Mouse (Mus musculus): ENCODE measurements at regions not wholly inside any gene's neighbourhood (a gene's known extent, or its start where the extent isn't known, plus 50 kb on each side); places are given as distances from the start of the nearest gene placed in this dataset.

DNA sequence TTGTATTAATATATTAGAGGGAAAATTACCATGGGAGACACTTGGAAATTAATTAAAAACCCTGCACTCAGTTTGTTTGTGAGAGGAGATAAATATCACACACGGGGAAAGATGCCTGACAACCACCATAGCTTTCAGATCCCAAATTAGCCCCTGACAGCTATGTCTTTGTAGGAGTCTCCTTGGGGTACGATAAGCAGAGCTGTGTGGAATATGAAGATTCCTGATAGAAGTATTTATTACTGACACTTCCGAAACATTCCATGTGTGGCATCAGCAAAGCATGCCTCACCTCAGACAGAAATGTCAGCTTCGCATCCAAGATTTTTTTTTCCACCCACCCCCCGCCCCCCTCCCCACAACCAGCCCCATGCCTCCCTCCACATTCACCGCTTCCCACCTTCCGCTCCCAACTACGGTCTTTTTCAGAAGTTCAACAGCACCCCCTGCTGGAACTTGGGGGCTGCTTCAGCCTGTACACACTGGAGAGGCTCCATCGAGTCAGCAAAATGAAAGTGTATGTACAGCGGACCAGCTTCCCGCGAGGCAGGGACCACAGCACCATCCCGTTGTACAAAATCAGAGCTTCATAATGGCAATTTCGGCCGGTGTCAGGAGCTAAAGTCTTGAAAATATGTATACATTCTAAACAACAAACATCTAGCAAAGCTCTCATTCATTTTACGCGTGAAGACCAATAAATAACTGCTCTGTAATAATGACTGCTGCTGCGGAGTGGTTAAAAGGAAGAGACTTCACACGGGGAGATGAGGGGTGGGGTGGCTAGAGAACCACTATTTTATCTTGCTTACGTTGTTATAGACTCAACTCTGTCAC is 66.7 kb downstream of the Rwdd3 start:
- DNase-seq = peak; percentile 76

DNA sequence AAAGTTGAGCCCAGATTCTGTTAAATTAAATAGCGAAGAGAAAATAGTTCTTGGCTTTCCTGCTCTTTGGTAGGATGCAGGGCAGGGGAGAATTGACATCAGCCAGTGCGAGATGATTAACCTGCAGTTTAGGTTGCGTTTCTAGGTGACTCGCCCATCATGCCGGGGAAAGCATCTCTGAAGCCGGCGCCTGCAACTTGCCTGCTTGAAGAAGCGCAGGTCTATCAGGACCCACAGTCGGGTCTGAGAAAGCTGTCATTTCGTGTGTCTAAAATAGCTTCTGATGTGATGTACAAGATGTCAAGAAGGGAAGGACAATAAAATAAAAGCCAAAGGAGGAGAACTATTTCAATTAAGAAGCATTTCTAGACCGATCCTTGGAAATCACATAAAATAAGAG is 68.6 kb downstream of the Rwdd3 start:
- no peak for DNase-seq

DNA sequence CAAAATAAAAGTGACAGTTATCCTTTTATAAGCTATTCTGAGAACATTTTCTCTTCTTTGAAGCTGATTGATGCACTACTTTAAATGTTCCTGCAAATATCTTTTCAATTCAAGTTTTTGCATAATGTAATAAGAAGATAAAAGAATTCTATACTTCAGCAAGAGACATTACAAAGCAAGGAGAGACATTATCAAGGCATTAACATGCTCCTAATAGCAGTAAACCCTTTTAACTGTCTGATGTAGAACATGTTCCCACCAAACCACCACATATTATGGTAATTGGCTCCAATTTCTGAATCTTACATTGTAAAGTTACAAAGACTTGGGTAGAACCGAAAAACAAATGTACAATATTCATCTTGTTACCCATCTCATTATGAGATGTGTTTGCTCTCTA is 69.4 kb downstream of the Rwdd3 start:
- DNase-seq = no peak

DNA sequence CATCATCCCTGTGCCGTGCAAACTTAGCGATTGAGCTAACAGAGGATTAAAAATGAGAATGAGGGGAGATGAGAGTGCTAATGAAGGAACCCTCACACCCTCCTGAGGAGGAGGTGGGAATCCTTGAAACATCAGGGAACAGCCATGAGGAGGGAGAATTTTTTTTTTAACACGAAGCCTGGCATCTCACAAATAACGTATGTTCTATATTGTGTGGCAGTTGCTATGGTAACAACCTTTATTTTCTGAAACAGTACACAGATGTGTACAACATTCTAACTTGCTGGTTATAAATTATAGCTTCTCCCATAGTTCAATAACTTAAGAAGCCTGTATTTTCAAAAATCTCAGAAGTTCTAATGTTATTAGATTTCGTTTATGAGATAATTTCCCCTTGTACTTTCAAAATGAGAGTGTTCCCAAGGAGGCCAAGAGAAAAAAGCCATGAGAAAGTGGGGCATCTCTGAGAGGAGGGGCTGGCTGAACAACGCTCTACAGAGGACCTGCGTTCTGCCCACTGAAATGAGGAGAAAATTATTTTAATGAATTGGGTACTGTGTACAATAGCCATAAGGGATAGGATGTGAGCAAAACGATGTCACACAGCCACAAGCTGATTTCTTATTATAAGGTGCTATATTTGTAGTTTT is 71.2 kb downstream of the Rwdd3 start:
- DNase-seq = no peak

DNA sequence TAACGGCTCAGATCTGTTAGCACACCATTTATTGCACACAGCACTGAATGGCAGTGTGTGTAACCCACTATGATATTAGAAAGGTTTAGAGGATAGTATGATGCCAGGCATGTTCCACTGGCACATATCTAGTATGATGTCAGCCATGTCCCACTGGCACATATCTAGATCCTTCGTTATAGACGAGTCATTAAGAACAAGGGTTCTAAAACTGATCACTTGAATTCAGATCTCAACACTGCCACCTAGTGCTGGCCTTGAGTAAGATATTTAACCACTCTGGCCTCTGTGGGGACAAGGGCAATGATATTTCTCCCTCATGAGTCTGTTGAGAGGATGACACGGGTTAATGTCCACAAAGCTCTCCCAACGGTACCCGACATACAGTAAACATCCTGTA is 78.0 kb downstream of the Rwdd3 start:
- DNase-seq = peak; percentile 80

DNA sequence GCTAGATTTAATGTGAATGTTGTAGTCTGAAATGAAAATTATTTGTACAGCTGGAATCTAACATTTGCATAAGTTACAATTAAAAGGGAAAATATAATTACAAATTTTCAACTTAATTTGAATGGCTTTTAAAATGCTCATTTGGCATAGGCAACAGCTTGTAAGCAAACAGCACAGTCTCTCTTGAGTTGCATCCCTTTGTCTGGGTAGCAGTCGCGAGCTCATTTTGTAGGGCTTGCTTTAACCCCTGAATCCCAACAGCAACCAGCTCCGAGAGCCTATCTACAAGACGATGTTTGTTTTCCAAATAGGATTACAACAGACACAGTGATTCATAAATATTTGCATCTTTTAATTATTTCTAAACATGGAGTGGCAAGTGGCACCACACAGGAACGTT is 82.8 kb downstream of the Rwdd3 start:
- no peak for DNase-seq

DNA sequence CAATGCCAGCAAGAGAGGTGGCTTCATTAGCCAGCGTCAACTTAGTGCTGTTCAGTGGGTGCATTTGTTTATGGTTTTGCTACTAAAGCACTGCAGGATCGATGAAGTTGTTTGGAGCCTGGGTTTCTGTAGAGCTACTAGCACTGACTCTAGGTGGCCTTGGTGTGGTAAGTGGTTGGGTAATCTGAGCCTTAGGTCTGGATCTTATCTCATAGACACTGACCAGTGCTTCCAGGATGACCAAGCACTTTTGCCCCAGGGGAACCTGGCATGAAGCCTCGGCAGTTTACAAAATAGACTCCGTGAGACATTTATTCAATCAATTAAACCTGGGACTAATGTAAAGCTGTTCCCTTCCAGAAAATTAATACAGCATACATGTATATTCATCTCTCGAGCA is 102.8 kb downstream of the Rwdd3 start:
- DNase-seq = no peak

DNA sequence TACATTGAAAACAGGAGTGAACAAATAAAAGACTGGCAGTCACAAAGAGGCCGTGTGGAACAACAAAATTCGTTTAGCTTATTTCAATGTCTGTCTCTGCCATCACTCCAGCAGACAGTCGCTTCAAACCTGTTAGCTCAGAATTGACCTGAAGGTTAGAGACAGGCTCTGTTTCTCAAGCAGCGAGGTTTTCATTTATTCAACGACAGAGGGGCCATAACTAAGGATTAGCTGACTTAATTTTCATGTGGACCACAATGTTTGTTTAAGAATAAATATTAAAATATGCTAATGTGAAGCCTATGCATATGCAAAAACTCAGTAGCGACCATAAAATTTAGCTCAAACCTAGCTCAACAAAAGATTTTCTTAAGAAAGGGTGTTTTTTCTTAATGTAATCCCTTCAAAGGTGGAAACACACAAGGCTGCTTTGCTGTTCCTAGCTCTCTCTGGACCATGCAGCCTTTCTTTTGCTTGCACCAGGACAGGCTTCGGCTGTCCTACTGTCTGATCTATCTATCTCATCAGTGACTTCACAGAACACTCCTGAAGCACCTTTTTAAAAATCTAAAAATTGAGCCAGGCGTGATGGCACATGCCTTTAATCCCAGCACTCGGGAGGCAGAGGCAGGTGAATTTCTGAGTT is 135.5 kb downstream of the Rwdd3 start:
- DNase-seq = no peak

DNA sequence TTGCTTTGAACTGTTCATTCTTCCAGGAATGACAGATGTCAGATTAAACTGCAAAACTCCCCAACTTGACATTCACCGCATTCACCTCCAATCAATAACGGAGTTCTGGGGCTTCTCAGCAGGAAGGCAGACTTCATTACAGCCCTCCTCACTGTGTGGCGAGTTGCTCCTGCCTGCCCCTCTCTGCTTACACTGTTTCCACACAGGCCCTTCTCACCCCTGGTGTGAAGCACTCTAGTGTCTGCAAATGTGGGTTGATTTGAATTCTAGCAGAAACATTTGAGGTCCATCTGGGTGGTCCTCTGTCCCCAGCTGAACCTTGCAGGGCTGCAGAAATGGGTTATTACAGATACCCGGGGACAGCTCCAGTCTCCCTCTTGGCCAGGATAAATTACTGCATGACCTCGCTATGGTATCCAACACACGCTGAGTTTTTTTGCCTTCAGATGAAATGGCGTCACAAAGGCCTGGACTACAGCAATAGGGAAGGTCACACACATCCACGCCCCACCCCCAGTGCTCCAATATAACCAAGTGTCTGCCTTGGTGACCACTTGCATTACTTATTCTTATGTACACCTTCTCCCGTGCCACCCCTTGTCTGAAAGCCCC is 145.8 kb downstream of the Rwdd3 start:
- no peak for DNase-seq

DNA sequence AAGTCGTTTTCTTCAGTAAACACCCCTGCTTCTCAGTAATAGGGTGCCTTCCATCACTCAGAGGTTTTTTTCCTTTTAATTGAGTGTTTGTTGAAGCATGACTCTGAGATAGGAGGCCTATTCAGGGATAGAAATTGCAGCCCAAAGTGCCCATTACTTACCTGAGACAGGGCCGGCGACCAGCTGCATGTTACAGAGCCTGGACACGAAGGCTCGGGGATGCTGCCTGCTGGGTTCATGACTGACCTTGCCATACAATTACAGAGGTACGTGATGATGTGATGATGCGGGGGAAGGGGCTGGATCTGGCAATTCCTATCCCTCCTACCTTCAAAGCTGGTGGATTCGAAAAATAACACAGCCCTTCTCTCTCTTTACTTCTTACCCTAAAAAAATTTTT is 146.7 kb downstream of the Rwdd3 start:
- no peak for DNase-seq

DNA sequence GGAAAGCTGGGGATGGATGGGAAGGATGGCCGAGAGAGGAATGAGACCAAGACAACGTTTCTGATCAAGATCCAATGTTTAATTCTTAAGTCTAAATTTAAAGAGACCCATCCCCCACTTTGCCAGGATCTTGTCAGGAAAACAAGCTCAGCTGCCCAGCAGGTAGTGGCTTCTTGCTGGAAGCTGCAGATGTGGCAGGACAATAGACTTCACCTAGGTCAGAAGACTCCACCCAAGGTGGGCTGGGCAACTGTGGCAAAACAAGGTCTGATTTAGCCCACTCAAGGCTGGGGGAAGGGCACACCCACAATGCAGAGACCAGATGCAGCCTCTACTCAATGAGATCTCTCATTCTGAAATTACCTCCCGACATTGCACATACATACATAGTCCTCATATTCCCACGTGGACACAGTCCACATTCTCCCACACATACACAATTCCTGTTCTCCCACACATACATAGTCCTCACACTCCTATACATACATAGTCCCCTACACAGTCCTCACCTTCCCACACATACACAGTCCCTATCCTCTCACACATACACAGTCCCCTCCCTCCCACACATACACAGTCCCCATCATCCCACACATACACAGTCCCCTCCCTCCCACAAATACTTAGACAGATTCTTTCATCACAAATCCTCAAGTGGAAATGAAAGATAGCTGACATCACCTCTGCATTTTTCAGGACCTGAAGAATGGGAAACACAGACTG is 150.2 kb downstream of the Rwdd3 start:
- no peak for DNase-seq

DNA sequence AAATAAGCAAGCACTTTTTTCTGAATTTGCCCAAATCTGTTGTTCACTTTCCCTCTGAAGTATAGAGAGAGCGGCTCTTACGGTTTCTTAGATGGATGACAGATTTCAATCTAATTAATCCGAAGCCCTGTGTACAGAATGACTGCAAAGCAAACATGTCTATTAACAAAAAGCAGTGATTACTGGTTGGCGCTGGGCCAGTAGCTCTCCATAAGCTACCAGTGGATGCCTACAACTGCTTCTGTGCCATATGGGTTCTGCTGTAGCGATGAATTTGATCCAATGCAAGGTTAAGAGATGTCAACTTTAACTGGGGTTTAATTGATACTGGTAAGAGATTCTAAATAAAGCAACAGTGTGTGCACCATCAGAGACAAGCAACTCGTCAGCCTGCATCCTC is 162.3 kb downstream of the Rwdd3 start:
- DNase-seq = no peak

DNA sequence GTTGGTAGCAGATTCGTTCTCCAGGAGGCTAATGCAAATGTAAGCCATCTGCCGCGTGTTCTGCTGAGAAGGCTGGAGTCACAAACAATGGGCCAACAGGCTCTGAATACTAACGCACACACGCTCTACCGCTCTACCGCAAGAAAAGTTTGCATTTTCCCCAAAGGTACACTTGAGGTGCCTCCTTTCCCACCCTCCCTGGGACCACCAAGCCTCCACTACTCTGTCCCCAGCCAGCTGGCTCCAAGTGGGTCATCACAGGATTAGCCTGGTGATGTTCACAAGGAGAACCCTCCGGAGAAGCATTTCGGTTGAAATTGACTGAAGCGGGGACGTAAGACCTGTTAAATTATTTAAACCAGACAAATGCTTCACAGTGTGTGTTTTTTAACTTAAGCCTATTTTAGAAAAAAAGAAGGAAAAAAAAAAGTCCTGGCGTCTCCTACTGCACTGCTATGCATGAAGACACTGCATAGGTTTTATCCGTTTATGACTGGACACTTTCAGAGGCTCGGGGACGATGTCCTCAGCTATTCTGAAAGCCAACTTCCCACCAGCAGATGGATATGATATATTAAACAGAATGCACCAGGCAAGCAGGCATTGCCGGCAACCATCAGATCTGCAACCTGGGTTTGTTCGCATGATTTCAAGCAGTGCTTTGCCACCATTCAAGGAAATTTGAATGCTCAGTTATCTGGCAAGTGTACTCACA is 187.8 kb downstream of the Rwdd3 start:
- DNase-seq = peak; percentile 57

DNA sequence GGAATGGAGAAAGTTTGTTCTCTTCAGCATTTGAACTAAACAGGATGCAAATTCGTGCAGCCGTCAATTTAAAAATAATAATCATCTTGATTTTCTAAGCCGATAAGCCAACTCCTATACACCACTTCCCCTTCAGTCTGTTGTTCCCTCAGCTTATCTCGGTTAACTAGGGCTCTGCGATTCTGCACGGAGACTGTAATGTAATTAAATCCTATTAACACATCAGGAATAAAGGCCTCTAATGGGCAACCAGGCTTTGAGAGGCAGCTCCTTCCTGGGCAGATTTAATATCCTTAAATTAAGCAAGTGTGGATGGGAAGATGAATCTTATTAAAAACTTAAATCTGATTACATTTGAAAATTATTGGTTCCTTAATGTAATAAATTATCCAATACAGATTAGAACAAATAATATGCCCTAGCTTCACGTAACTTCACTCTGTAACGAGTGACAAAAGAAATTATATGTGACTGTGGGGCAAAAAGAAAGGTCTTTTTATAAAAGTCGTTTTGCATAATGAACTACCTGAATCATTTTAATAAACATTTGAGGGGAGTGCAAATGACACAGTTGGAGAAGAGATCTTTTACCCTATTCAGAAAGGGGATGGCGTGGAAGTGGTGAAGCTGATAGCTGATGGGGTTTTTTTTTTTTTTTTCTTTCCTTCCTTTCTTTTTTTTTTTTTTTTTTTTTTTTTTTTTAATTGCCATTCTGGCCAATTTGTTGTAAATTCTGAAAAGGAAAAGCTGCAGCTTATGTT is 188.5 kb downstream of the Rwdd3 start:
- DNase-seq = no peak

DNA sequence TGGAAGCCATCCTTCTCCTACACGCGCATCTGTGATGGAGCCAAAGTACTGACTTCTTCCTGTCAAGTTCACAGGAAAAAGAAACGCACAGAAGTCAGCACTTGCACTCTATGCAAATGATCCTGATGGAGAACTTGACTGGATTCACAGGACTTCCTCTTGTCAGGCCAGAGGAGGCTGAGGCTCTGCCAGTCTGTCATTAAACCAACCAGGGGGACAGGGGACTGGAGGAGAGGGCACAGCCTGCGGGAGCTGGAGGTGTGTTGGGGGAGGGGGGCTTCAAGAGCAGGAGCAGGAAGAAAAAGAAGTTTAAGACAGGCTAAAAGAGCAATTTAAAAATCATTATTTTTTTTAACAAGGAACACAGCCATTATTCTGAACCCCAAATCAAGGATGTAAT is 189.3 kb downstream of the Rwdd3 start:
- no peak for DNase-seq

DNA sequence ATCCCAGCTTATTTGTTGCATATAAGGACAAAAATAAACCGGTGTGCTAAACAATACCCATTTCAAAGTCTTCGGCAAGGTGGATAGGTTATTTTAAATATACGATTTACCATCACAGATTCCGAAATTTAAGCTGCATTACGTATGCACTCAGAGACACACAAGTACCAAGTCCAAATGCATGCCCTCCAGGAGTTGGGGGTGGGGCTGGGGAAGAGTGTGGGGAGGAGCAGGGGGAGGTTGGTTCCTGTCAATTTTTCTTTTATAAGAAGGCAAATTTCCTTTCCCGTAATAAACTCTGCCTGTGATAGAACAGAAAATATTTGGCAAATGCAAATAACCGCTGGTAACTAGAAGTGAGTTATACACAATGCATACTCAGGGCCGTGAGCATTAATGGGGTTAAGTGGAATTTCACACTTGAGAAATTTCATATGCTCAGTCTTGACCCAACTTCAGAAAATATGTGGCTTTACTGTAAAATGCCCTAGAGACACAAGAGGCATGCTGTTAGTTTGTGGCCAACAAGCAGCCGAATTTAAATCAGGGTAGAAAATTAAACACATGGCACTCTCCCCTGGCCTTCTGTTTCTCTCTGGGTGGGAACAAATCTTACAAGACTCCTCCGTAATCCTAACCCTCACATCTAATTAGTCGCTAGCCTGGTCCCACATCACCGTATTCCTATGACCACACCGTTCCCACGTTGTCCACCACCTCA is 200.6 kb downstream of the Rwdd3 start:
- peak; percentile 28 for DNase-seq

DNA sequence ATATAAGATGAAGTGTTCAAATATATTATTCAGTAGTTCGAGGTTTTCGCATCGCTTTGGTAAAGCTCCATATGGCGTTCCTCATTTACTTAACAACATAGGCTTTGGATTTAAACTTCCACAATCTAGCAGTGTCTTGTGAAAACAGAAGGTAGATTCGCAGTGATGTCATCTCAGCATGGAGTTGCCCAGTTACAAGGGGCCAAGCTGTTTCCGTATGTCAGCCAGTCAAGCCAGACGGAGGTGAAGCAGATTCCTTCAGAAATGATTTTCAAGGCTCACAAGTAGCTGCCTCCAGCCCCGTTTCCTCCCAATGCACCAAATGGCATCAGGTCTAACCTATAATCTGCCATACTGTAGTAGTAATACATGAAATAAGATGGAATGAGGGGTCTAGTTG is 224.6 kb downstream of the Rwdd3 start:
- peak; percentile 75 for DNase-seq

DNA sequence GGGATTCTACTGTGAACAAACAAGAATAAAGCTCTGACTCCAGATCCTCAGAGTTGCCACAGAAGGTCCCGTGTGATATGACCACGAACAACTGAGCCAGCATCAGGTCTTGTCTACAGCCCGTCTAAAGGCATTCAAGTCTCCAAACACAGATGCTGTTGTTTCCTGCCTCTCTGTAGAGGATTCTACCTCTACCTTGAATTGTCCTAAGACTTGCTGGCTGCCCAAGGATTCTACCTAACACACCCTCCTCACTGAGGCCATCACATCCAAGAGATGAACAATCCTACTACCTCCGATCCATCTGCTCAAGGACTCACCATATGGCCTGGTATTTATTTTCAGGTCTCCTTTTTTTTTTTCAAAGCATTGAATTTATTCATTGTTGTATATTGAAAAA is 237.1 kb downstream of the Rwdd3 start:
- DNase-seq = peak; percentile 67

DNA sequence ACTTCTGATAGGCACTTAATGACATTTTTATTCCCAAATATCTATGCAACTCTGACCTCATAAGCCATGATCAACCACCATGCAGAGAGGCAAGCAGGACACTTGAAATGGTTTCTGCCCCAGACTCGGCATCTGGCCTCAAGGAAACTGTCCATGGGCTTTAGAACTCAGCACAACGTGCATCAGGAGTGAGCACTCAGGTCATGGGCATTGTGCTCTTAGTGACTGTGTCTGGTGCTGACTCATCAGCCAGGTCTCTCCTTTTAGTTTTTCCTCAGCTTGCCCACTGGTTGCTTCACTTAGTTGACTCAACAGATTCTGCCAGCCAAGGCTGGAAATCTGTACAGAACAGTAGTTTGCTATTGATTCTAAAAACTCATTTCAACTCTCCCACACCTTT is 251.1 kb downstream of the Rwdd3 start:
- no peak for DNase-seq

DNA sequence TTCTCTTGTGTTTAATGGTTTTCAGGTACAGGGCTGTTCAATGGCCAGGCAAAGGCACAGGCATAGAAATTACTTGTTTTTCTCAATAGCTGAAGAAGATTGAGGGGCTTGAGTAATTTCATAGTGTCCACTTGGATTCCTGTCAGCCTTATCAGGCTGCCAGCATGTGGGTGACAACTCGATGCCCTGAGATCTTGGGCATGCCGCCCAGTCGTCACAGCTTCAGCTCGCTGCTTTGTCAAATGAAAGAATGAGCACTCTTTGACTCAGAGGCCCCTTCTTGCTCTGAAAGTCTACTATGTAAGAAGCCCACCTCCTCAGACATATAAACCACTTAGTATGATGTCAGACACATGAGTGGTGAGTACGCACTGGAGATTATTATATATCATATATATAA is 272.6 kb downstream of the Rwdd3 start:
- DNase-seq = no peak

DNA sequence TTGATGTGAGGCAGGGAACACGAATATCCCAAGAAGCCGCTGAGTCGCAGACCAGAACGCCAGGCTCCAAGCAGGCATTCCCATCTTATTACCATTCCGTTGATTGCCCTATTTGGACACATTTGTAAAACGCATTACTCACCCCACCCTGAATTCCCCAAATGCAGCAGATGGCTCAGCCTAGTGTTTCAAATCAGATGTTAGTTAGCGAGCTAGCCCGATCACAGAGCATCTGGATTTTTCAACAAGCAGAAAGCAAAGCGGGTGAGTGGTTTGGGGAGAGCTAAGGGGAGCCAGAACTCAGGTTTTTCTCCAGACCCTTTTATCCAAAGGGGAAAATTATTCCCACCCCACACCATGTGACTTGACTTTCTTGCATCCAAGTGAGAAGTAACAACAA is 273.2 kb downstream of the Rwdd3 start:
- DNase-seq = no peak
